Mouse (Mus musculus) embryonic facial prominence, embryonic 15.5 days (tissue): ENCODE measurements around the gene Rpl38. TPM values are rescaled to one million over a fixed set of nuclear protein-coding genes. Genes with fewer than 3 reads are reported as not detected.
A peak's percentile ranks its signal among the peaks of the same experiment; 100 is the strongest.

Experiments
- ATAC-seq: fragments of 200-750 bp; cut with Nextera tagmentation; 2 replicates; pipeline ENCODE4 v1.8.0; 2017; ENCODE audit warnings: low read depth, moderate TSS enrichment; ENCODE audit not compliant: insufficient number of reproducible peaks, low FRiP score, low TSS enrichment
- H3K27ac ChIP-seq: fragments of 300-500 bp; sonication (generic); replicated peaks from 2 replicates; pipeline ENCODE4 v1.5.1; 2015; ENCODE audit warnings: mild to moderate bottlenecking, inconsistent platforms
- H3K27me3 ChIP-seq: fragments of 300-500 bp; sonication (generic); 2 replicates; pipeline ENCODE4 v1.6.1; 2015; ENCODE audit warnings: inconsistent platforms
- H3K36me3 ChIP-seq: fragments of 300-500 bp; sonication (generic); 2 replicates; pipeline ENCODE4 v1.6.1; 2015; ENCODE audit warnings: mild to moderate bottlenecking, inconsistent platforms
- H3K4me1 ChIP-seq: fragments of 300-500 bp; sonication (generic); 2 replicates; pipeline ENCODE4 v1.6.1; 2015; ENCODE audit warnings: inconsistent platforms
- H3K4me2 ChIP-seq: fragments of 300-500 bp; sonication (generic); replicated peaks from 2 replicates; pipeline ENCODE4 v1.6.1; 2015; ENCODE audit warnings: mild to moderate bottlenecking, inconsistent platforms
- H3K4me3 ChIP-seq: fragments of 300-500 bp; sonication (generic); replicated peaks from 2 replicates; pipeline ENCODE4 v1.5.1; 2015; ENCODE audit warnings: mild to moderate bottlenecking, inconsistent platforms
- H3K9ac ChIP-seq: fragments of 300-500 bp; sonication (generic); 2 replicates; pipeline ENCODE4 v1.6.1; 2015; ENCODE audit warnings: inconsistent platforms
- H3K9me3 ChIP-seq: fragments of 300-500 bp; sonication (generic); replicated peaks from 2 replicates; pipeline ENCODE4 v1.6.1; 2016; ENCODE audit warnings: inconsistent platforms
- WGBS: fragments of 180-500 bp; shearing (Covaris S2); methylation state at CpG from one replicate; pipeline ENCODE4 v1.1.7; 2015; 5-methylcytosine and 5-hydroxymethylcytosine counted together
- polyA plus RNA-seq: library from polyadenylated mRNA; unstranded; fragments of >200 nt; fragmentation: Nextera tagmentation; extraction: Ambion mirVana; gene quantifications from 2 replicates; pipeline ENCODE4 v1.2.1, GENCODE M21; 2015

Gene Rpl38
- polyA plus RNA-seq = 993 and 1,020 TPM in 2 replicates

DNA sequence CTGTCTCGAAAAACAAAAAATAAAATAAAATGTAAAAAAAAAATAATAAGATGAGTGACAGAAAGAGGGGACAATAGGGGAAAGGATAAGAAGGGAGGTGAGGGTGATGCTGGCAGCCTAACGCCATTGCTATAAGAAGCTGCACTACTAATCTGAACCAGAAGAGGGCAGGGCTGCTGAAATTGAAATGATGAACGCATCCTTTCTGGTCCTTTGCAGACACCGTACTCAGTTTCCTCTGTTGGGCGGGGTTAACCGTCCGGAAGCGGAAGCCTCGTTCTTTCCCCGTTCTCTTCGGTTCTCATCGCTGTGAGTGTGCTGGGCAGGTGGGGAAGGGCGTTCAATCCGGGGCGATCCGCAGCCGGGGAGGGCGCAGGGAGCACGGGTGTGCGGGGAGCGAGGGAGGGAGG is at the start of gene Rpl38:
TSS of gene Rpl38 (plus strand) at position 224 of the 410 bp plus-strand sequence.
- Histone ChIP-seq H3K27ac (peak within 1 kb of the TSS; percentile 95), H3K36me3 (peaks cover 32% of the 10 kb centered on the region), H3K27me3 (no peaks in the 10 kb centered on the region), H3K4me3 (peak within 1 kb of the TSS; percentile 96), H3K4me2 (peak within 1 kb of the TSS; percentile 82), H3K9ac (peak within 1 kb of the TSS; percentile 92), H3K9me3 (no peaks in the 10 kb centered on the region), H3K4me1 (peaks cover 23% of the 10 kb centered on the region)
- peak; percentile 87 for ATAC-seq
- WGBS = 0% methylated on average over 18 of the region's 21 CpGs

DNA sequence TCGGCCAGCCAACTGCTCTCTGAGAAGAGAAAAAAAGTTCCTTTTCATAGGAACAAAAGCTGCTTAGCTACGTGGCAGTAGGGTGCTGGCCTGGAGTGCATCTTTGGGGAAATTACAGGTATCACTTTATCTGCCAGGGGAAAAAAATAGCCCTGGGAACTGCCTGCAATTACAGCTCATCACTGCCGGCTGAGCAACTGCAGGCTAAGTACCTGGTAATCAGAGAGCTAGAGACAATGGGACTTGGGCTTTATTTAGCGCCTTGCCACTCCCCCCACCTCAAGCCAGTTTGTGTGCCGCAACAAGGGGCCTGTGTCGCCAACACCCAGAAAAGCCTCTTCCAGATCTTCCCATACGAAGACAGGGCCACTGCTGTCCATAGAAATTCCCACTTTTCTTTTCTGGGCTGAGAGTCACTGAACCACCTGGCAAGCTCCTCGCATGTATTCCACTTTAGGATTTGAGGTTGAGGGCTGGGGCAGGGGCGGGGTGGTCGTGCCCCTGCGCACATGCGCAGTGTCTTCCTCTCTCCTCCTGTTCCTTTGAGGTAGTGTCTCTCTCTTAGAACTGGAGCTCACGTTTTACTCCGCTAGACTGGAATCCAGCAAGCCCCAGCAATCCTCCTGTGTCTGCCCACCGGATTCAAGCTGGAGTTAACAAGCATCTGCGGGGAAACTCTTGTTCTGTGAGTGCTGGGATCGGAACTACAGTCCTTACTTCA is 49.5 kb upstream of the Rpl38 start:
- Histone ChIP-seq H3K4me1 (no peaks in the 10 kb centered on the region), H3K36me3 (no peaks in the 10 kb centered on the region), H3K9ac (no peak overlapping the region), H3K4me2 (no peak overlapping the region), H3K27me3 (no peaks in the 10 kb centered on the region), H3K4me3 (no peak overlapping the region), H3K9me3 (no peaks in the 10 kb centered on the region), H3K27ac (no peak overlapping the region)
- whole genome bisulfite sequencing = 41% methylated on average over 17 of the region's 17 CpGs
- ATAC-seq = 0 out of 2 replicates have a peak, but pooled peaks have one; percentile 43

DNA sequence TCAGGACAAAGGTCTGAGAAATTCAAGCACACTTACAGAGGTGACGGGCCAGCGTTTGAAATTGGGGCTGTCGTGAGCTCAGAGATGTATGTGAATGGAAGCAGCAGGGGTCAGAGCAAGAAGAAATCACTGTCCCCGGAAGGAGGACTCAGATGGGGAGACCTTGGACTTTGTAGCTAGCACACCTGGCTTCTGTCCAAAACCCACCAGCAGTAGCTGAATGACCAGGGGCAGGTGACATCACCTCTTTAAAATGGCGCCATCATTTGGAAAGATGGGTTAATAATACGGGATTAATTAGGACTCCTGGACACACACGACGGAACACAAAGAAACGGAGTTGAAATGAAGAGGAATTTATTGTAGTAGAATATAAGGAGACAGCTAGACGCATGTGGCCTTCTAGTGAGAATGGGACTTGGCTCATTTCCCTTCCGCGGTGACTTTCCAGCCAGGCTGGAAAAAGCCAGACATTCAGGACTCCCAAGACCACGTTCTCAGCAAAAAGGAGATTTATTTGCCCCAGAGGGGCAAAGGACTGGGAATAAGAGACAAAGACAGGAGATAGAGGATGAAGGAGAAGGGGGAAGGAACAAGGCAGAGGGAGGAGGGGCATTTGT is 42.1 kb upstream of the Rpl38 start:
- no peak overlapping the region for H3K9ac ChIP-seq
- H3K9me3 ChIP-seq = no peaks in the 10 kb centered on the region; the same call in 1 of the 2 replicates
- WGBS = 78% methylated on average over 13 of the region's 13 CpGs
- H3K27me3 ChIP-seq = no peaks in the 10 kb centered on the region
- no peak for ATAC-seq
- H3K27ac ChIP-seq = no peak overlapping the region
- no peaks in the 10 kb centered on the region for H3K36me3 ChIP-seq
- H3K4me1 ChIP-seq = no peaks in the 10 kb centered on the region
- H3K4me3 ChIP-seq = no peak overlapping the region
- no peak overlapping the region for H3K4me2 ChIP-seq

DNA sequence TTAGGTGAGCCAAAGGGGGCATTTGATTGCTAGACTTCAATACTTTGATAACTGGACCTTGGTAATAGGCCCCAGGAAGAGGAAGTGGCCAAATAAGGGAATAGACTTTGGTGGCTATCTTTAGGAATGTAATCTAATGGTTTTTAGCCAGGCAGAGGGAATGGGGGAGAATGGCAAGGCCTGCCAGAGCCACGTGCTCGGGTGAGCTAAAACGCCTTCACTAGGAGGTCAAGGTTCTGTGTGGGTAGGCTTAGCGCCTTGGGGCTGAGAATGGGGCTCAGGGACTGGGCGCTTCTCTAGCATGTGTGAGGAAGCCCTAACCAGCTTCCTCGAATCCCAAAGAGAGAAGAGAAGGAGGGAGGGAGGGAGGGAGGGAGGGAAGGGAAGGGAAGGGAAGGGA is 41.3 kb upstream of the Rpl38 start:
- Histone ChIP-seq H3K27ac (no peak overlapping the region), H3K4me2 (no peak overlapping the region), H3K4me3 (no peak overlapping the region), H3K4me1 (0 out of 2 replicates have a peak, but pooled peaks cover 4% of the 10 kb centered on the region), H3K36me3 (no peaks in the 10 kb centered on the region), H3K9me3 (no peaks in the 10 kb centered on the region; the same call in 1 of the 2 replicates), H3K27me3 (no peaks in the 10 kb centered on the region), H3K9ac (no peak overlapping the region)
- no peak for ATAC-seq
- WGBS = 81% methylated on average over 6 of the region's 6 CpGs

DNA sequence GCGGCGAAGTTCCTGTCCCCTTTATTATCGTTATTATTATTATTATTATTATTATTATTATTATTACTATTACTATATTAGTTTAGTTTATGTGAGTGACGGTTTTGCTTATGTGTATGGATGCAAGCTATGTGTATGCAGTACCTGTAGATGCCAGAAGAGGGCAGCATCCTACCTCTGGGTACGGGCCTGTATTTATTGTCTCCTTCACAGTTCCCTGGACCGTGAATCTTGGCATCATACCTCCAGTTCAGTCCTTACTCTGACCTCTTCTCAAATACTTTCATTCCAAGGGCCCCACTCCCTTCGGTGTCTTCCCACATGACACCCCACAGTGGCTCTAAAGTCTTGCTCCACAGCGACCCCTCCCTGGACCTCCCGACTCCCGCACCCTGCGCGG is 40.3 kb upstream of the Rpl38 start:
- H3K4me3 ChIP-seq = no peak overlapping the region
- H3K36me3 ChIP-seq = no peaks in the 10 kb centered on the region
- no peak for ATAC-seq
- no peak overlapping the region for H3K9ac ChIP-seq
- WGBS = 76% methylated on average over 12 of the region's 12 CpGs
- no peaks in the 10 kb centered on the region; the same call in 1 of the 2 replicates for H3K9me3 ChIP-seq
- H3K27me3 ChIP-seq = no peaks in the 10 kb centered on the region
- H3K27ac ChIP-seq = no peak overlapping the region
- no peak overlapping the region for H3K4me2 ChIP-seq
- 0 out of 2 replicates have a peak, but pooled peaks cover 4% of the 10 kb centered on the region for H3K4me1 ChIP-seq

DNA sequence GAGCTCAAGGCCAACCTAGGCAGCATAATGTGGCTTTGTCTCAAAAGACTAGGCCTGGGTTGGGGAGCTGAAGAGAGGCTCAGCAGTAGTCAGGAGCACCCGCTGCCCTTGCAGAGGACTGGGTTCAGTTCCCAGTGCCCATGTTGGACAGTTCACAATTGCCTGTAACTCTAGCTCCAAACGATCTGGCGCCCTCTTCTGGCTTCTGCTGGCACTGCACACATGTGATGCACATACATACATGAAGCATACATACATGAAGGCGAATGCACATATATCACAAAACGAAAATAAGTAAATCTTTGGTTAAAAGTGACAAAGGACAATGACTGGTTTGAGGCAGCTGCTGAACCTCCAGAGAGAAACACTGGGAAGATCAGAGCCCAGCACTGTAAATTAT is 38.3 kb upstream of the Rpl38 start:
- no peak overlapping the region for H3K27ac ChIP-seq
- 0 out of 2 replicates have a peak, but pooled peaks cover 4% of the 10 kb centered on the region for H3K4me1 ChIP-seq
- no peak overlapping the region for H3K4me2 ChIP-seq
- H3K27me3 ChIP-seq = no peaks in the 10 kb centered on the region
- ATAC-seq = no peak
- 79% methylated on average over 5 of the region's 5 CpGs for WGBS
- no peaks in the 10 kb centered on the region for H3K36me3 ChIP-seq
- H3K9ac ChIP-seq = no peak overlapping the region
- H3K9me3 ChIP-seq = no peaks in the 10 kb centered on the region; the same call in 1 of the 2 replicates
- no peak overlapping the region for H3K4me3 ChIP-seq

DNA sequence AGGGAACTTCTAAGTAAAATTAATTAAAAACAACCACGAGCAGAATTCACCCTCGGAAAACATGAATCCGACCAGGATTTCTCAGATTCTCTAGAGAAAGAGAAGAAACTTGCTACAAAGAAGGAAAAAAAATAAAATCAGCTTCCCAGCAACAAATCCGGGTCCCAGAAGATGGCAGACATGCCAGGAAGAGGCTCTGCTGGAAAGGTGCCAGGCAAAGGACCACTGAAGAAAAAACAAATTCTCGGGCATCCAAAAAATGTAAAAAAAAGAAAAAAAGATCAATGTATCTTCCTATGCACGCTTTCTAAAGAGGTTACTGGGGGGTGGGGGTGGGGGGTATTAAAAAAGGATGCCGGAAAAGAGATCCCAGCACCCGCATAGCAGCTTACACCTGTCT is 36.1 kb upstream of the Rpl38 start:
- no peak overlapping the region for H3K4me2 ChIP-seq
- no peak overlapping the region for H3K9ac ChIP-seq

DNA sequence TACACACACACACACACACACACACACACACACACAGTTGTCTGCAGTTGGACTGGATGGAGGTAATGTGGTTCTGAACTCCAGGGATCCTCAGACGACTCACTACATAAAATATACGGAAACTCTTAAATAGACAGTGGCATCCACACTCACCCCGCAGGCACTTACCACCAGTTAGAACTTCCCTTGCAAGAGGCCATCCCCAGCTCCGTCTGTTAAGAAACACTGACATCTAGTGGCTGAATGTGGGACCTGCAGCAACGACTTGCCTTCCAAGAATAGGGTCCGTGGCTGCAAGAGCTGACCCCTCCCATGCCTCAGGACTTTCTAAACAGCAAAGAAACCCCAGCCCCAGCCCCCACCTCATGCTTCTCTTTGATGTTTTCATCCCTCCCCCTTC is 32.0 kb upstream of the Rpl38 start:
- no peaks in the 10 kb centered on the region for H3K36me3 ChIP-seq
- peaks cover 26% of the 10 kb centered on the region for H3K4me1 ChIP-seq
- peak overlapping the region; percentile 39 for H3K4me2 ChIP-seq
- under 1% methylated on average over 6 of the region's 6 CpGs for WGBS
- H3K4me3 ChIP-seq = no peak overlapping the region
- 0 out of 2 replicates have a peak, but pooled peaks have one; percentile 58 for ATAC-seq
- H3K9me3 ChIP-seq = no peaks in the 10 kb centered on the region
- H3K27me3 ChIP-seq = peaks cover 24% of the 10 kb centered on the region
- H3K27ac ChIP-seq = no peak overlapping the region
- no peak overlapping the region for H3K9ac ChIP-seq

More for the DNA sequence above, 36.1 kb upstream of the Rpl38 start:
- Histone ChIP-seq H3K27ac (0 out of 2 replicates have a peak overlapping the region, but pooled peaks have one; percentile 12), H3K27me3 (peaks cover 3% of the 10 kb centered on the region; the same call in 1 of the 2 replicates), H3K36me3 (no peaks in the 10 kb centered on the region), H3K9me3 (no peaks in the 10 kb centered on the region; the same call in 1 of the 2 replicates), H3K4me3 (no peak overlapping the region), H3K4me1 (peaks cover 16% of the 10 kb centered on the region)
- 35% methylated on average over 8 of the region's 8 CpGs for WGBS
- ATAC-seq = no peak

DNA sequence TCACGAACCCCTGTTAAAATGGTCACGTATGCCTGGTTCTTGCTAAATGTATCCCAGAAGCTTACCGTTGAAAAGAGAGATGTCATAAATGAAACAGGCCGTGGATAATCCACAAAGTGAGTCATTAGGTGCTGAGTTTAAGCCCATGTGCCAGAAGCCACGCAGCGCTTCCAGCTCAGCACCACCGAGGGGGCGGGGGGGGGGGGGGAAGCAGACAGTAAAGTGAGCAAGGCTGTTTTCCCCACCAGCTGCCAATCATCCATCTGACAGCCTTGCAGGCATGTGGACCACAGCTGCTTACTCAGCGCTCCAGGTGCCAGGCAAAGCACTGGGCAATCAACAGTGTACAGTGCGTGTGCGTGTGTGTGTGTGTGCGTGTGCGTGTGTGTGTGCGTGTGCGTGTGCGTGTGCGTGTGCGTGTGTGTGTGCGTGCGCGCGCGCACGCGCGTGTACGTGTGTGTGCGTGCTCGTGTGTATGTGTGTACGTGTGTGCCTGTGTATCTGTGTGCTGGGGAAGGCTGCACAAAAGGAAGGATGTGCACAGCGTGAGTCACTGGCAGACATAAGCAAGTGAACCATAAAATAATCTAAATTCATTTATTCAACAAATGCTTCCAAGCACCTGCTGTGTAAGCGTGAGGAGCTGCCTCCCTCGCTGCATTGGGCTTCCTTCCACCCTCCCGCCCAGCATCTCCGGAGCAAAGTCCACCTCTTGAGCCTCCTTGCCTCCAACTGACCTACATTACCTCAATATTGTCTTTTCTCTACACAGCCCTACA is 31.4 kb upstream of the Rpl38 start:
- Histone ChIP-seq H3K27ac (no peak overlapping the region), H3K4me3 (no peak overlapping the region), H3K27me3 (peaks cover 24% of the 10 kb centered on the region), H3K9ac (no peak overlapping the region), H3K36me3 (no peaks in the 10 kb centered on the region), H3K4me2 (peak overlapping the region; percentile 39), H3K9me3 (no peaks in the 10 kb centered on the region), H3K4me1 (peaks cover 22% of the 10 kb centered on the region)
- 51% methylated on average over 35 of the region's 35 CpGs for WGBS
- ATAC-seq = peak; percentile 29

DNA sequence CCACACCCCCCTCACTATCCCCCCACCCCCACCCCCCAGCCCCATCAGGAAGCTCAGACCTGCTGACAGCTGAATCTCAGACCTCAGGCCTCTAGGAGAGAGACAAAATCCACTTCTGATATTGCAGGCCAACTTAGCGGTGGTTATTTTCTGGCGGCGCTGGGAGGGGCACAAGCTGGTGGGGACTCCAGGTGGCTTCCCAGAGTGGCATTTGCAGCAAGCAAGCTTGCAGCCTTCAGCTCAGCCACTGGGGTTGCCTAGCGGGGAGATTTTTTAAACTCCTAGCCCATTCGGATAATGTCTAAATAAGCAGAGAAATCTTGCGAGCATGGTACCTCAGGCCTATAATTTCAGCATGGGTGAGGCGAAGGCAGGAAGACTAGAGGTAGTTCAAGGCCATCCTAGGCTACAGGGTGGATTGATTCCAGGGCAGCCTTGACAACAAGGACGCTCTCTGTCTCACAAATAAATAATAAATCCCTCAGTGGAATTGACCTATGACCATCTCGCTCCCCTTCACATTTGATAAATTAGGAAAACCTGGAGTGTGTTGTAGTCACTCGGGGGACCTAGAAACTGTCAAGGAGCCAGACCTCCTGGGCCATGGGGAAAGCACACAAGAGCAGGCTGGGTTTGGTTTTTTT is 29.6 kb upstream of the Rpl38 start:
- no peak overlapping the region for H3K27ac ChIP-seq
- peaks cover 24% of the 10 kb centered on the region for H3K27me3 ChIP-seq
- peaks cover 22% of the 10 kb centered on the region for H3K4me1 ChIP-seq
- H3K4me2 ChIP-seq = no peak overlapping the region
- 54% methylated on average over 10 of the region's 10 CpGs for WGBS
- H3K9ac ChIP-seq = no peak overlapping the region
- no peak overlapping the region for H3K4me3 ChIP-seq
- H3K36me3 ChIP-seq = no peaks in the 10 kb centered on the region
- no peak for ATAC-seq
- H3K9me3 ChIP-seq = no peaks in the 10 kb centered on the region
